Mouse (Mus musculus): ENCODE results near the gene Arhgef3.

DNA sequence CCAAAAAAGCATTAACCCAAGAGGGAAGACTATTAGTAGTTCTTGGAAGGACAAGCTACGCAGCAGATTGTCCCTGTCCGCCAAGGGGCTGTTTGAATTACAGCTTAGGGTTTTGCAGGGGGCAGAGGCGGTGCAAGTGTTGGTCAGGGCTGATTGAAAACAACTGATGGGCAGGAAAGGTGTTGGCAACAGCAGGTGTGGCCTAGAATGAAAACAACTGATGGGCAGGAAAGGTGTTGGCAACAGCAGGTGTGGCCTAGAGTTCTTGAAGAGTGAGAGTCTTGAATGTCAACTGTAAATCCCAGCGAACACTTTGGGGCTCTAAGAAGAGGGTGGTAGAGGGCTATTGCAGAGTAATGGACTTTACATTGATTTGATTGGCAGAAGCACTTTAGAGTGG lies 241.2 kb downstream of the Arhgef3 start:
- TF ChIP-seq CTCF (IDR thresholded peaks at IDR 0.05; ENCODE audit: borderline replicate concordance, control insufficient read depth, extremely low read depth, insufficient read depth, low read length, poor library complexity) (no peak), POLR2A (IDR thresholded peaks at IDR 0.05; ENCODE audit: control insufficient read depth, extremely low read depth, insufficient read depth, low read length, poor library complexity) (no peak)

Measured in thymus, adult 2 months (tissue).